Mouse (Mus musculus) hindbrain, embryonic 16.5 days (tissue): ENCODE data around the gene Mrgprb3. TPM values are rescaled to one million over a fixed set of nuclear protein-coding genes. Genes with fewer than 3 reads are reported as not detected.

ENCODE experiments used
- ATAC-seq: fragments of 200-750 bp; cut with Nextera tagmentation; 2 replicates; pipeline ENCODE4 v1.8.0; 2017; ENCODE audit warnings: moderate TSS enrichment, moderate library complexity
- H3K27ac ChIP-seq: fragments of 300-500 bp; sonication (generic); 2 replicates; pipeline ENCODE4 v1.5.1; 2014; ENCODE audit warnings: low read depth, mild to moderate bottlenecking, control low read depth, low read length, moderate library complexity
- H3K27me3 ChIP-seq: fragments of 300-500 bp; sonication (generic); replicated peaks from 2 replicates; pipeline ENCODE4 v1.6.1; 2014; ENCODE audit warnings: low read length; ENCODE audit not compliant: control insufficient read depth, insufficient read depth
- H3K36me3 ChIP-seq: fragments of 300-500 bp; sonication (generic); 2 replicates; pipeline ENCODE4 v1.6.1; 2014; ENCODE audit warnings: mild to moderate bottlenecking, low read length, moderate library complexity, mixed read lengths; ENCODE audit not compliant: control insufficient read depth, insufficient read depth
- H3K4me1 ChIP-seq: fragments of 300-500 bp; sonication (generic); 2 replicates; pipeline ENCODE4 v1.6.1; 2014; ENCODE audit warnings: low read depth, low read length; ENCODE audit not compliant: control insufficient read depth, insufficient read depth
- H3K4me2 ChIP-seq: fragments of 300-500 bp; sonication (generic); 2 replicates; pipeline ENCODE4 v1.6.1; 2014; ENCODE audit warnings: mild to moderate bottlenecking, low read length, control low read depth, moderate library complexity
- H3K4me3 ChIP-seq: fragments of 300-500 bp; sonication (generic); 2 replicates; pipeline ENCODE4 v1.5.1; 2014; ENCODE audit warnings: mild to moderate bottlenecking, low read length, control low read depth, moderate library complexity
- H3K9ac ChIP-seq: fragments of 300-500 bp; sonication (generic); 2 replicates; pipeline ENCODE4 v1.6.1; 2014; ENCODE audit warnings: low read depth, mild to moderate bottlenecking, control low read depth, low read length, moderate library complexity
- H3K9me3 ChIP-seq: fragments of 300-500 bp; sonication (generic); 2 replicates; pipeline ENCODE4 v1.6.1; 2014; ENCODE audit warnings: mild to moderate bottlenecking, low read length, moderate library complexity; ENCODE audit not compliant: control insufficient read depth
- WGBS: fragments of 180-500 bp; shearing (Covaris S2); extraction: QIAGEN DNeasy Blood & Tissue Kit; methylation state at CpG from one replicate; pipeline ENCODE4 v1.1.7; 2014; 5-methylcytosine and 5-hydroxymethylcytosine counted together
- polyA plus RNA-seq: library from polyadenylated mRNA; unstranded; fragments of >200 nt; fragmentation: Nextera tagmentation; extraction: Ambion mirVana; gene quantifications from 2 replicates; pipeline ENCODE4 v1.2.1, GENCODE M21; 2015

The Mrgprb3 gene
- not detected in 2 replicates for polyA plus RNA-seq

GRCm38 (mm10) chr7:48643711-48644110 is at the start of gene Mrgprb3:
Gene Mrgprb3 (minus strand): TSS chr7:48643811.
- Histone ChIP-seq H3K9ac (no peak within 1 kb of the TSS), H3K9me3 (no peaks in the 10 kb centered on the region; the same call in 1 of the 2 replicates), H3K4me3 (no peak within 1 kb of the TSS), H3K36me3 (no peaks in the 10 kb centered on the region), H3K27ac (no peak within 1 kb of the TSS), H3K4me1 (no peaks in the 10 kb centered on the region), H3K27me3 (no peaks in the 10 kb centered on the region), H3K4me2 (no peak within 1 kb of the TSS)
- ATAC-seq, result no peak
- WGBS, result 97% methylated on average over 2 of the region's 2 CpGs

Other genes with a start within 250 kb of the Mrgprb3 start
- not detected in 2 replicates for gene Mrgprb1, start 187.5 kb downstream of the Mrgprb3 start, polyA plus RNA-seq
- gene Mrgprx2, start 144.5 kb downstream of the Mrgprb3 start, polyA plus RNA-seq, result not detected in 2 replicates
- gene Mrgprb2, start 85.7 kb downstream of the Mrgprb3 start, polyA plus RNA-seq, result not detected in 2 replicates
- gene Zdhhc13, start 145.2 kb upstream of the Mrgprb3 start, polyA plus RNA-seq, result 36.3 and 37.0 TPM in 2 replicates
- gene Csrp3, start 204.2 kb upstream of the Mrgprb3 start, polyA plus RNA-seq, result 0.24 and 7.3 TPM in 2 replicates
- 2.5 and 3.7 TPM in 2 replicates for gene E2f8, start 237.8 kb upstream of the Mrgprb3 start, polyA plus RNA-seq